Mouse (Mus musculus): Measurements from ENCODE around the gene Rap1gap2. TPM values are rescaled to one million over a fixed set of nuclear protein-coding genes. Genes with fewer than 3 reads are reported as not detected.

Gene Rap1gap2
- total RNA-seq, 2 experiments from 2014 or later: 135 to 139 TPM

Other genes with a start within 250 kb of the Rap1gap2 start
- not detected for gene Olfr412, start 248.8 kb downstream of the Rap1gap2 start, total RNA-seq (2021)
- gene Ccdc92b, start 8.7 kb upstream of the Rap1gap2 start, total RNA-seq (2021): 10 to 100 TPM; 19.2 to 20.8 TPM
- gene Cluh, start 38.6 kb upstream of the Rap1gap2 start, total RNA-seq (2021): 10 to 100 TPM; 59.7 to 60.1 TPM
- gene Pafah1b1, start 113.8 kb upstream of the Rap1gap2 start, total RNA-seq (2021): 100 to 1,000 TPM; 481 to 489 TPM
- 10 to 100 TPM; 15.1 to 18.0 TPM for gene Mettl16, start 159.9 kb upstream of the Rap1gap2 start, total RNA-seq (2021)
- gene Mnt, start 220.0 kb upstream of the Rap1gap2 start, total RNA-seq (2021): 10 to 100 TPM; 33.5 to 34.9 TPM